Mouse (Mus musculus) right cerebral cortex, postnatal 25 days (tissue): ENCODE results near the gene AW549877.

ENCODE experiments used
- DNase-seq: peaks from one replicate; pipeline ENCODE4 v3.0.0; 2022

AW549877 gene

DNA sequence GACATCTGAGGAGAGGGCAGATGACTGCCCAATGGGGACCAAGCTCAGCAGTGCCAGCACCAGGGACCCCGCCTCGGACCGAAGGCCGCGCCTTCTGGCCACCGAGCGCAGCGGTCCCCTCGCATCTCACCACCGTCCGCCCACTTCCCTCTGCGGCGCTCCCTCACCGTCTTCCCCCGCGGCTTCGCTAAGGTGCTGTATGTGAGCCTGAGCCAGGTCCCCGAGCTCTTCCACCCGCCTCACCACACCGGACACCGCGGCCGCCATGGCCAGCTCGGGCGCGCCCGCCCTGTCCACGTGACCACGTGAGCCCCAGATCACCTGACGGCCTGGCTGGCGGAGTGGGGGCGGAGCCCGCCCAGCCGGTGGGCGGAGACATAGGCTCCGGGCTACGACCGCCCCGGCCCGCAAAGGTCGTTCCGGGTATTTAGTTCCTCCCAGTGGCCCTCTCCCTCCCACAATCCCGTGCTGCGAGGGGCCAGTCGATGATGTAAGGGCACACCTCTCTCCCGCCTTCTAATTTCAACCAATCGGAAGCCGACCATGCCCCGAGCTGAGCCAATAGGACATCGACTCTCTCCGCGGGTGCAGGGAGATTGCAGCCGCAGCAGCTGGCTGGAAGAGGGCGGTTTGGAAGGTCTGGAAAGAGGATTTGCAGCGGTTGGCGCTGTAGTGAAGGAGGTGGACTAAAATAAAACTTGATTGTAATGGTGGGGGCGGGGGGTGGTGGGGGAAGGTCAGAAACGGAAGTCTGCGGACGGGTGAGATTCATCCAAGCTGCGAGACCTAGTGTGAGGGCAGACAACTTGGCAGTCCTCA, at the start of gene AW549877:
Gene AW549877, minus strand, starts transcription at position 297 of the 819 bp plus-strand sequence.
- DNase-seq: peak; percentile 98

- no peak for DNase-seq
Measured at GRCm38 (mm10) chr15:4043032-4043471, 47.5 kb upstream of the AW549877 start.

DNA sequence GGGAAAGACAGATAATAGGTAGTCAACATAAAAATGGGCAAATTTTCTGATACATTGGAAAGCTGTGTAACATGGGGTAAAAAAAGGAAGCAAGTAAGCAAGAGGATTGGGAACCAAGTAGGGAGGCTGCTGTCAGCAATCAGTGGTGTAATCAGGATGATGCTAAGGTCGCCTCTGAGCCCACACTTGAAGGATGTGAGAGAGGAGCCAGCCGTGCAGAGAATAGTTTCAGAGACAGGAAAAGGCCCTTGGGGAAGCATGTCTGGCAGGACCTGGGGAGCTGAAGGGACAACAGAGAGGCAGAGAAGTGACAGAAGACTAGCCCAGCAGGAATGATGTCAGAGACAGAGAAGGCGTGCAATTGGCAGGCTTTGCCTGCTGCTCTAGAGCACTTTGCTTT, 46.9 kb upstream of the AW549877 start:
- DNase-seq: no peak

DNA sequence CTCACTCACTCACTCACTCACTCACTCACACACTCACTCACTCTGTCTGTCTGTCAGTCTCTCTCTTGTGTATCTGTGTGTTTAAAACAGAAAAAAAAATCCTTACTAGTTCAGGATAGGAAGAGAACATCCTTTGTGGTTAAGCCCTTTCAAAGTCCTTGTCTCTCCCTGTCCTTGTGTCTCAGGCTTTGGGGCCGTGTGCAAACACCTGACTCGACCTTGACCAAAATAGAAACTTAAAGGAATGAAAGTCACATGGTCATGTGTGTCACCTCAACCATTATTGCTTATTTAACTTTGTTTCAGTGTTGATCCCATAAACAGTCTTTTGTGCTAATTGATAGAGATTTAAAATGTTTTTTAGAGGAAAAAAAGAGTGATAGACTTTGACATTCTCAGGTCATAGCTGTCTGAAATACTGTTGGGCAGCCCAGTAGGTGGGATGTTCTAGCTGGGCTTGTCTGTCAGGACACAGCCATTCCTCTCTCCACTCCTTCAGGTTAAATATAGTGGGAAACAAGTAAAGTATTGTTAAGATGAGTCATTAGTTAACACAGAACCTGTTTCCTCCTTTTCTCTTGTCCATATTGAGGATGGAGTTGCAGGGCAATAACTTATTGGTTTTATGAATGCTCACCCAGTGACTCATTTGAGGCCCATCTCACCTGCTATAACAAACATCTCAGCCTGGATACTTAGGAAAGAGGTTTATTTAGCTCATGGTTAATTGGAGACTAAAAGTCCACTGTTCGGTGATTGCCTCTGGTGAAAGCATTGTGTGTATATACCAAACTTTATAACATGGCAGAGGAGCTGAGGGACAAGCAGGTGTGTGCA, 37.8 kb upstream of the AW549877 start:
- DNase-seq: no peak

DNA sequence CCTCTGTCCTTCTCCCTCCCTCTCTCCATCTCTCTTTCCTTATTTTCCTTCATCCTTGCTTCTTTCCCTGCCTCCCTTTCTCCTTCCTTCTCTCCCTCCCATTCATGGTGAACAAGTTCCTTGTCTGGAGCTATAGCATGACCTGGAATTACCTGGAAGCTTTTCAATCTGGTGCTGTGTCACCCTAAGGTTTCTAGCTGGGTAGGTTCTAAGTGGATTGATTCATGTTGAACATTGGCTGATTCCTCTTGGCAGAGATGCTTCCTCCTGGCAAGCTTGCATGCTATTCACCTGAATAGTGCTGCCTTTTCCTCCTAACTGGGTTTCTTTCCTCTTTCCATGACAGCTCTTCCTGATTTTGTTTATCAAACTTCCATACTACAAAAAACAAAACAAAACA, 33.4 kb upstream of the AW549877 start:
- DNase-seq: no peak

- no peak for DNase-seq
Measured at GRCm38 (mm10) chr15:4028411-4028700, 32.8 kb upstream of the AW549877 start.

- DNase-seq: no peak
Measured at GRCm38 (mm10) chr15:4027671-4028410, 32.3 kb upstream of the AW549877 start.

DNA sequence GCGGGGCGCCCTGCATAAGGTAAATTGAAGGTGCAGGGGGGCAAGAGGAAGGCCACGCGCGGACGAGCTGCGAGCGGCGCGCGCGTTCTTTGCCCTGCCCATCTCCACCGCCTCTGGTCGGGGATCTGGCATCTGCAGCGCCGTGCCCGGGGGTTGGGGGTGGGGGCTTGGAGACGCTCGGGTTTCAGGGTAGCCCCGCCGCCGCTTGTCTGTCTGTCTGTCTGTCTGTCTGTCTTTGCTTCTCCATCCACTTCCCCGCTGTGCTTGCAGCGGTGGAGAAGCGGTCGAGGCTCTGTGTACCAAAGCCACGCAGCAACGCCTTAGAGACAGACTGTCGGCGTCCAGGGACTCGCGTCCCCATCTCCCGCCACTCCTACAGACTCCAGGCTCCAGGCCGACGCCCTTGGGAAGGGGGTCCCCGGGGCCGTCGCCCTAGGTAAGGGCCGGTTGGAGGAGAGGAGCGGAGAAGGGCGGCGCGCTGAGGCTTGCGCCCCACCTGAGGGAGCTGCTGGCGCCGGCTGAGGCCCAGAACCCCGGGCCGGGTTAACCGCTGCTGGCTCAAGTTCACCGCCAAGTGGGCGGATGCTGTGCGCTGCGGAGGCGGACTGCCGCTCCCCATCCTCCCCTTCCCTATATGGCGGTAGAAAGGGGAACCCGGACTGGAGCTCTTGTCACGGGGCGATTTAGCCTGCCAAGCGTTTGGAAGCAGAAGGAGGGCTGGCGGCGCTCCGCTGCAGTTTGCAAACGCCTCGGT, 31.5 kb upstream of the AW549877 start:
- peak; percentile 88 for DNase-seq

DNA sequence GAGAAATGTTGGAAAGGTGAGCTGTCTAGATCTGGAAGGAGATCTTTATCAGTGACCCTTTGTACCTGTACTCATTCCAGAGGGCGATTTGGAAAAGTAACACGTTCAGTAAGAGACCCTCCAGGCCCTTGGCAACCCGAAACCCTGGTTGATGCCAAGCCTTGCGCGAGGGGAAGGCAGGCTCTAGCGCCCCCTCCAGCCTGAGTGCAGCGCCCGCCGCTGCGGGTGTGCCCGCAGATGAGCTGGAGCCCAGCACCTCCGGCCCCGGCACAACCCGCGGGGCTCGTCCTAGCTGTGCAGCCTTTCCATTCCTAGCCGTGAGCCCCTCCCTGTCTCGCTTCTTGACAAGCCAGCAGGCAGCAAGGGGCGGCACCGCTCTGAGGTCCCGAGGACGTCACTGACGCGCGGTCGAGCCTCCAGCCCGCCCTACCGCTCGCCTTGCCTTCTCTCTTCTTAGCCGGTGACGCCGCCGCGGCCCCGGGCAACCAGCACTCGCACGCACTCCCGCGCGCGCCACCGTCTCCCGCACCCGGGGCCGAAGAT, 30.8 kb upstream of the AW549877 start, which contains the start of gene Oxct1:
Gene Oxct1, plus strand, starts transcription at position 153 of the 543 bp plus-strand sequence.
- peak; percentile 96 for DNase-seq

GRCm38 (mm10) chr15:4025508-4025904, 30.0 kb upstream of the AW549877 start:
- DNase-seq: no peak

GRCm38 (mm10) chr15:4024726-4025507, 29.4 kb upstream of the AW549877 start:
- DNase-seq: no peak

DNA sequence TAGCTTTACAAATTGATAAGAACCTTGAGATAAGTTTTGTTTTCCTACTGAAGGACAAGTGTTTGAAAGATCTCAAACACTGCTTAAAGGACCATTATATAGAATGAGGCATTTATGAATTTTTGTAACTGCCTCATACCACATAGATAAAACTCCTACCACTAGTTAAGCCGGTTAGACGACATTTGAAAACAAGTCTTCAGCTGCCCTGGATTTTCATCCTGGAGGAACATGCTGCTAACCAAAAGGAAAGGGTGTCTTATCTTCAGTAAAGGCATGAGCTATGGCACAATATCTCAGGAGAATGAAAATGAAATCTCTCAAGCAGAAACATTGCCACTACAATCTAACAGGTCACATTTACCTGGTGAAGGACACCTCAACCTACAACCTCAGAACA, 28.2 kb upstream of the AW549877 start:
- DNase-seq: no peak

DNA sequence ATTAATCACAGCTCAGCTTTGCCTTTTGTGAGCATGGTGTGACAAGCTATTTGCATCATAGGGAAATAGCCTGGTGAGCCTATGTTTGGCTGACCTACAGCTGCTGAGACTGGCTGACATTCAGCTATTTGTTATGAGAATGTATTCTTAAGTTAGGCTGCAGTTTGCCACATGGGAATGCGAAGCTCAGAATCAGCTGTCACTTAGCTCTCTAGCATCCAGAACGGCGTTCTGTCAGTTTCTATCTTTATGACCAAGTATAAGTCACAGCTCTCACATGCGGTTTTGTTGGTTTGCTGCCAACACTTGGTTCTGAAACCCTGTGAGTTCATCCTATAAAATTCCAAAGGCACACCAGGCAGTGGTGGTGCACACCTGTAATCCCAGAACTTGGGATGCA, 25.2 kb upstream of the AW549877 start:
- no peak for DNase-seq

DNA sequence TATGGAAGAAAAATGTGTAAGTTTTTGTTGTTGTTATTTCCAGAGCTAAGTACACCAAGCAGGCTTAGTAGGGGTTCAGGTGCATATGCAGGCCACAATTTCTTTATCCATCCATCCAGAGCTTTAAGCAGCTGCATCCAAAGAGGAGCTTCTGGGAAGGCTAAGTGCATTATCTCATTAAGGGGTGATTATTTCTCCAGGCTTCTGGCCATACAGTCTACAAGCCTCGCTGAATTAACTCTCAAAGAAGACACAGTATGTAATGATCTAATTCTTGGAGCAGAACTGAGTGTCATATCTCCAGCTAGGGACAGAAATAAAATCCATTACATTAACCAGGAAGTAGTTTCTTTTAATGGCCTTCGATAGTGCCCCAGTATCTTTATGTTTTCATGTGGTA, 18.3 kb upstream of the AW549877 start:
- no peak for DNase-seq

DNA sequence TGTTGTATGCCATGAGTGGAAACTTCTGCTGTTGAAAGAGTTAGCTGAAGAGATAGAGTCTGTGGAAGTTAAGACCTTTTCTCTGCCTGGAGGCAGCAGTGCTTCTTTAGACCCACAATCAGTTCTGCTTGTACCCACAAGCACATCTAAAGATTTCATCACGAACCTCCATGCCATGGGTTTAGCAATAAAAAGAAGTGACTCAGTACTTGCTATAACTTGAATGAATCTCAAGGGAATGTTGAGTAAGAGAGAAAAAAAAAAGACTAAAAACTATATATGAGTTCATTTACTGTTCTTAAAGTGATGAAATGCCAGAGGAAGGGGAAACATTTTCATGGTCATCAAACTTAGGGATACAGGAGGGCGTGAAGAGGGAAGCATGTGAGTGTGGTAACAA, 5.0 kb upstream of the AW549877 start:
- no peak for DNase-seq

DNA sequence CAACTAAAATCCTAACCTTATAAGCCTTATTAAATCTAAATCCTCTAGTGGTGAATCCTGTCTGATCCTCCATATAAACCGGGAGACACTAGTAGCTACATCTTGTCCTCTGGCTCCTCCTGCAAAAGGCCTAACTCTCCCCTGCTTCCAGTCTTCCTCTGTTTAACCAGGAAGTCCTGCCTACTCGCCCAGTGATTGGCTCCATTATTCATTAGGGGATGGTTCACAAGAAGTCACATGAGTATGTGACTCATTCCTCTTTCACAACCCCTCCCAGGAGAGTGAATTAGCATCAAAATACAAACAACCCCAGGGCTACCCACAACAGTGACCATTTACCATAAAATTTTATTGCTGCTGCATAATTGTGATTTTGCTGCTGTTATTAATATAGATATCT, 3.6 kb upstream of the AW549877 start:
- DNase-seq: no peak

- no peak for DNase-seq
Measured at GRCm38 (mm10) chr15:3996267-3997010, 895 bp upstream of the AW549877 start.

DNA sequence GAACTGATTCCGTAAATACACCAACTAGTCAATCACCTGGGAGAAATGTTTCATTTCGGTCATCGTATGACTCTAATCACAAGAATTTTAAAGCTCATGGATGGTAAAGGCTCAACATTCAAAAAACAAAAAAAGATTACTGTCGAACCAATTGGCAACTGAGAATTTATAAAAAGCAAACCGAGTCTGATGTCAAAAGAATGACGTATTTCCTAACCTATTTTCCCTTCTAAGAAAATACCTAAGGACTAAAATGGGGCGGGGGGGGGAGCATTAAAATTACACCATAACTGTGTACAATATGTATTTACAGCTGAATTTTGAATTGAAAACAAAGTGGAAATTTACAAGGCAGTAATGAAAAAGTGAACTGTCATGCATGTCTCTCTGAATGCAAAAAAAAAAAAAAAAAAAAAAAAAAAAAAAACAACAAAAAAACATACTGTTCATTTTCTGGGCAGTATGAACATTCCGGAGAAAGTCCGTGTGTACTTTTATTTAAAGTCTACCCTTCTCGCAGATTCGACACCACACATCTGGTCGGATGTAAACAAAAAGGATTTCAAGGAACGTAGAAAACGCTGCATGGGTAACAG, 594 bp downstream of the AW549877 start:
- DNase-seq: no peak

GRCm38 (mm10) chr15:3987981-3988380, 7.6 kb downstream of the AW549877 start:
- no peak for DNase-seq

GRCm38 (mm10) chr15:3984876-3985275, 10.7 kb downstream of the AW549877 start:
- no peak for DNase-seq
